Mouse (Mus musculus): ENCODE results near the gene Psors1c2. TPM values are rescaled to one million over a fixed set of nuclear protein-coding genes. Genes with fewer than 3 reads are reported as not detected.

The Psors1c2 gene
- polyA plus RNA-seq, 1 experiment from 2014 or later = 0.85 TPM

DNA sequence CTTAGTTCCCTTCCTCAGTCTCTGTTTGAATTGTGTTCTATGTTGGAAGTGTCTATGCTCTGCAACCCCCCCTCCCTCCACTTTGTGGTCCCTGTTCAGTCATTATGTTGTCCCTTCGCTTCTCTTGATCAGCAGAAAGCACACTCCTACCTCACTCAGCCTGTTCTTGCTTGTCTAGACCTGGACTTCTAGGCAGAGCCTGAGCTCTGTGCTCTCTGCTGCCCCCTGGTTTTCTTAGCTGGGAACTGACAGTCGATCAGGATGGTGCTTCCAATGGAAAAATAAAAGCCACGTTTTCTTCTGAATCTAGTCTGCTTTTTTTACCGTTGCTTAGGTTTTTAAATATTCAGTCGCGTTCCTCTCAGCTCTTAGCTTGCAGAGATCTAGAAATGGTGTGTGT lies 1.3 kb downstream of the Psors1c2 start:
- H3K4me3 ChIP-seq (ENCODE audit: low read depth, low read length) = no peak overlapping the region
- no peak for ATAC-seq (ENCODE audit: insufficient read depth, low FRiP score, low TSS enrichment)
- H3K27ac ChIP-seq (ENCODE audit: low read depth, low read length) = no peak overlapping the region
- H3K27me3 ChIP-seq (ENCODE audit: control insufficient read depth, insufficient read depth, low read length) = no peaks in the 10 kb centered on the region
- peak; percentile 78 for DNase-seq (ENCODE audit: low spot score)
- no peaks in the 10 kb centered on the region for H3K4me1 ChIP-seq (ENCODE audit: control insufficient read depth, insufficient read depth, low read length)
- no peak overlapping the region for H3K4me2 ChIP-seq (ENCODE audit: low read depth)
- 14% methylated on average over 6 of the region's 6 CpGs for WGBS
- no peaks in the 10 kb centered on the region for H3K9me3 ChIP-seq (ENCODE audit: control insufficient read depth, low read length)
- 0 out of 2 replicates have a peak, but pooled peaks cover 2% of the 10 kb centered on the region for H3K36me3 ChIP-seq (ENCODE audit: control insufficient read depth, insufficient read depth, low read length)
- no peak overlapping the region for H3K9ac ChIP-seq (ENCODE audit: low read length)

DNA sequence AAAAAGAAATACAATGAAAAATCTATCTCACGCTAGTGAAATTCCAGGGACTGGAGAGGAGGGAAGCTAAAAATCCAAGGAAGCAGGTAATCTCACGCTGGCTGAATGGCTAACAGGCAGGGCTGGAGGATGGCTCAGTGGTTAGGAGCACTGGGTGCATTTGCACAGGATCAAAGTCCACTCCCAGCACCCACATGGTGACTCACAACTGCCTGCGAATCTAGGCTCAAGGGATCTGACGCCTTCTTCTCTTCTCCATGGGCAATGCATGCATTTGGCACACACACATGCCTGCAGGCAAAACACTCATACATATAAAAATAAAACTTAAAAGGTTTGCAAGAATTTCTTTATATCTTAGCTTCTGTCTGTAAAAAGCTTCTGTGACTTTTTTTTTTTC lies 4.4 kb downstream of the Psors1c2 start:
- DNase-seq (ENCODE audit: low spot score) (no peak), ATAC-seq (ENCODE audit: insufficient read depth, low FRiP score, low TSS enrichment) (no peak)
- no peaks in the 10 kb centered on the region for H3K27me3 ChIP-seq (ENCODE audit: control insufficient read depth, insufficient read depth, low read length)
- no peak overlapping the region for H3K4me3 ChIP-seq (ENCODE audit: low read depth, low read length)
- no peaks in the 10 kb centered on the region for H3K9me3 ChIP-seq (ENCODE audit: control insufficient read depth, low read length)
- 89% methylated on average over 4 of the region's 4 CpGs for WGBS
- no peak overlapping the region for H3K27ac ChIP-seq (ENCODE audit: low read depth, low read length)
- no peak overlapping the region for H3K9ac ChIP-seq (ENCODE audit: low read length)
- H3K4me1 ChIP-seq (ENCODE audit: control insufficient read depth, insufficient read depth, low read length) = no peaks in the 10 kb centered on the region
- no peak overlapping the region for H3K4me2 ChIP-seq (ENCODE audit: low read depth)
- H3K36me3 ChIP-seq (ENCODE audit: control insufficient read depth, insufficient read depth, low read length) = no peaks in the 10 kb centered on the region

DNA sequence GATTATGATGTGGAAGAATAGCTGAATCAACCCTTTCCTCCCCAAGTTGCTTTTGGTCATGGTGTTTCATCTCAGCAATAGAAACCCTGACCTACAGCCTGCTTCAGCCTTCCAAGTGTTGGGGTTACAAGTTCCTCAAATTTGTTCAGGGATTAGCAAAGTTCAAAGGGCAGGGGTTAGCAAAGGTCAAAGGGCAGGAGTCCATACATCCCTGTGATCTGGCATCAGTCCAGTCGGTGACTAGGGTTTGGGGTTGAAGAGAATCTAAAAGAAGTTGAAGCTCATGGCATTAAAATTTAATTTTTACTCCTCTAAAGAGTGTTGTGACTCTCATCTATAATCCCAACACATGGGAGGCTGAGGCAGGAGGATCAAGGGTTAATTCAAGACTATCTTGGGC lies 5.5 kb downstream of the Psors1c2 start:
- DNase-seq (ENCODE audit: low spot score) (no peak), ATAC-seq (ENCODE audit: insufficient read depth, low FRiP score, low TSS enrichment) (no peak)
- no peak overlapping the region for H3K27ac ChIP-seq (ENCODE audit: low read depth, low read length)
- H3K9ac ChIP-seq (ENCODE audit: low read length) = no peak overlapping the region
- H3K4me3 ChIP-seq (ENCODE audit: low read depth, low read length) = no peak overlapping the region
- H3K4me1 ChIP-seq (ENCODE audit: control insufficient read depth, insufficient read depth, low read length) = no peaks in the 10 kb centered on the region
- H3K4me2 ChIP-seq (ENCODE audit: low read depth) = no peak overlapping the region
- no peaks in the 10 kb centered on the region for H3K36me3 ChIP-seq (ENCODE audit: control insufficient read depth, insufficient read depth, low read length)
- H3K27me3 ChIP-seq (ENCODE audit: control insufficient read depth, insufficient read depth, low read length) = no peaks in the 10 kb centered on the region
- no peaks in the 10 kb centered on the region for H3K9me3 ChIP-seq (ENCODE audit: control insufficient read depth, low read length)
- 88% methylated on average over 1 of the region's 1 CpGs for WGBS

DNA sequence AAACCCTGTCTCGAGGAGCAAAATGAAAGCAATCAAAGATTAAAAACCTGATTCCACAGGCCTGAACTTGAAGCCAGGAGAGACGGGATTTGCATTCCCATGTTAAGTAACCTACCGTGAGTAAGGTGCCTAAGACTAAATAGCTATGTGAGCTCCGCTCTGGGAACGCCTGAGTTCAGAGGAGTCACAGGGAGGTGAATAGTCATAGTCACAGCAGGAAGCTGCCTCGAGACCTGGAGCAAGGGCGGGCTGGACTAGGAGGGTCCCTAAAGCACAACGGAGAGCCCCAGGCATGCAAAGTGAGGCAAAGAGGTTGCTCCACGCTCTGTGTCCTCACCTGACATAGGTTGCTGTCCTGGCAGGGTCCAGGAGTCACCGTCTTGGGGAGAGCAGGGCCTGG lies 6.5 kb downstream of the Psors1c2 start:
- H3K9ac ChIP-seq (ENCODE audit: low read length) = no peak overlapping the region
- no peaks in the 10 kb centered on the region for H3K36me3 ChIP-seq (ENCODE audit: control insufficient read depth, insufficient read depth, low read length)
- H3K4me1 ChIP-seq (ENCODE audit: control insufficient read depth, insufficient read depth, low read length) = no peaks in the 10 kb centered on the region
- ATAC-seq (ENCODE audit: insufficient read depth, low FRiP score, low TSS enrichment) = no peak
- no peak overlapping the region for H3K4me3 ChIP-seq (ENCODE audit: low read depth, low read length)
- H3K4me2 ChIP-seq (ENCODE audit: low read depth) = no peak overlapping the region
- no peak overlapping the region for H3K27ac ChIP-seq (ENCODE audit: low read depth, low read length)
- no peaks in the 10 kb centered on the region for H3K9me3 ChIP-seq (ENCODE audit: control insufficient read depth, low read length)
- no peaks in the 10 kb centered on the region for H3K27me3 ChIP-seq (ENCODE audit: control insufficient read depth, insufficient read depth, low read length)
- 44% methylated on average over 10 of the region's 10 CpGs for WGBS
- no peak for DNase-seq (ENCODE audit: low spot score)

GRCm38 (mm10) chr17:35542761-35543411 lies 9.9 kb downstream of the Psors1c2 start:
- WGBS = 82% methylated on average over 15 of the region's 15 CpGs
- H3K4me2 ChIP-seq (ENCODE audit: low read depth) = no peak overlapping the region
- DNase-seq (ENCODE audit: low spot score) = no peak
- no peaks in the 10 kb centered on the region for H3K4me1 ChIP-seq (ENCODE audit: control insufficient read depth, insufficient read depth, low read length)
- H3K36me3 ChIP-seq (ENCODE audit: control insufficient read depth, insufficient read depth, low read length) = no peaks in the 10 kb centered on the region
- H3K4me3 ChIP-seq (ENCODE audit: low read depth, low read length) = no peak overlapping the region
- H3K9me3 ChIP-seq (ENCODE audit: control insufficient read depth, low read length) = no peaks in the 10 kb centered on the region
- no peak overlapping the region for H3K9ac ChIP-seq (ENCODE audit: low read length)
- no peaks in the 10 kb centered on the region for H3K27me3 ChIP-seq (ENCODE audit: control insufficient read depth, insufficient read depth, low read length)
- no peak for ATAC-seq (ENCODE audit: insufficient read depth, low FRiP score, low TSS enrichment)
- no peak overlapping the region for H3K27ac ChIP-seq (ENCODE audit: low read depth, low read length)

GRCm38 (mm10) chr17:35543412-35543861 lies 10.4 kb downstream of the Psors1c2 start:
- no peaks in the 10 kb centered on the region for H3K36me3 ChIP-seq (ENCODE audit: control insufficient read depth, insufficient read depth, low read length)
- no peak overlapping the region for H3K4me2 ChIP-seq (ENCODE audit: low read depth)
- WGBS = 47% methylated on average over 14 of the region's 14 CpGs
- ATAC-seq (ENCODE audit: insufficient read depth, low FRiP score, low TSS enrichment) (peak; percentile 62; the same call in 1 of the 2 replicates), DNase-seq (ENCODE audit: low spot score) (peak; percentile 31)
- no peaks in the 10 kb centered on the region for H3K4me1 ChIP-seq (ENCODE audit: control insufficient read depth, insufficient read depth, low read length)
- no peak overlapping the region for H3K27ac ChIP-seq (ENCODE audit: low read depth, low read length)
- H3K9me3 ChIP-seq (ENCODE audit: control insufficient read depth, low read length) = no peaks in the 10 kb centered on the region
- no peak overlapping the region for H3K9ac ChIP-seq (ENCODE audit: low read length)
- no peaks in the 10 kb centered on the region for H3K27me3 ChIP-seq (ENCODE audit: control insufficient read depth, insufficient read depth, low read length)
- no peak overlapping the region for H3K4me3 ChIP-seq (ENCODE audit: low read depth, low read length)

- 84% methylated on average over 6 of the region's 6 CpGs for WGBS
- Histone ChIP-seq H3K27ac (ENCODE audit: low read depth, low read length) (no peak overlapping the region), H3K4me3 (ENCODE audit: low read depth, low read length) (no peak overlapping the region), H3K27me3 (ENCODE audit: control insufficient read depth, insufficient read depth, low read length) (no peaks in the 10 kb centered on the region), H3K9ac (ENCODE audit: low read length) (no peak overlapping the region), H3K4me2 (ENCODE audit: low read depth) (no peak overlapping the region), H3K4me1 (ENCODE audit: control insufficient read depth, insufficient read depth, low read length) (no peaks in the 10 kb centered on the region), H3K9me3 (ENCODE audit: control insufficient read depth, low read length) (no peaks in the 10 kb centered on the region), H3K36me3 (ENCODE audit: control insufficient read depth, insufficient read depth, low read length) (no peaks in the 10 kb centered on the region)
- no peak for DNase-seq (ENCODE audit: low spot score)
- ATAC-seq (ENCODE audit: insufficient read depth, low FRiP score, low TSS enrichment) = no peak
Measured at GRCm38 (mm10) chr17:35544001-35544400, 11.0 kb downstream of the Psors1c2 start.

DNA sequence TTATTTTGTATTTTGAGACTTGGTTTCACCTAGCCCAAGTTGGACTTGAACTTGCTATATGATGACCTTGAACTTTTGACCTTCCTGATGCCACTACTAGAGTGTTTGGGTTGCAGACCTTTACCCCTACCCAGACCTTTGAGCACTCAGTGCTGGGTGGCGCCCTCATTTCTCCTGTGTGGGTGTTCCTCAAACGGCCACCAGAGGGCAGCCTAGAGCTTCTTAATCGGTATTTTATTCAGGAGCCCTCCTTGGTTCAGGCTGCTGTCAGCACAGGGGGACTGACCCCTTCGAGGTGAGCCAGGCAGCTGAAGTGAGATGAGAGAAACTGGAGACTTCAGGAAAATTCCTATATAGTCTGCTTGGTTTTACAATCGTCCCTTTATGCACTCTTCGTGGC lies 11.7 kb downstream of the Psors1c2 start:
- H3K9ac ChIP-seq (ENCODE audit: low read length) = no peak overlapping the region
- H3K4me3 ChIP-seq (ENCODE audit: low read depth, low read length) = no peak overlapping the region
- no peaks in the 10 kb centered on the region for H3K27me3 ChIP-seq (ENCODE audit: control insufficient read depth, insufficient read depth, low read length)
- no peaks in the 10 kb centered on the region for H3K36me3 ChIP-seq (ENCODE audit: control insufficient read depth, insufficient read depth, low read length)
- no peaks in the 10 kb centered on the region for H3K4me1 ChIP-seq (ENCODE audit: control insufficient read depth, insufficient read depth, low read length)
- no peak overlapping the region for H3K27ac ChIP-seq (ENCODE audit: low read depth, low read length)
- ATAC-seq (ENCODE audit: insufficient read depth, low FRiP score, low TSS enrichment) = peak; percentile 29; the same call in 1 of the 2 replicates
- H3K9me3 ChIP-seq (ENCODE audit: control insufficient read depth, low read length) = no peaks in the 10 kb centered on the region
- H3K4me2 ChIP-seq (ENCODE audit: low read depth) = no peak overlapping the region
- DNase-seq (ENCODE audit: low spot score) = peak; percentile 70
- WGBS = 37% methylated on average over 6 of the region's 6 CpGs

DNA sequence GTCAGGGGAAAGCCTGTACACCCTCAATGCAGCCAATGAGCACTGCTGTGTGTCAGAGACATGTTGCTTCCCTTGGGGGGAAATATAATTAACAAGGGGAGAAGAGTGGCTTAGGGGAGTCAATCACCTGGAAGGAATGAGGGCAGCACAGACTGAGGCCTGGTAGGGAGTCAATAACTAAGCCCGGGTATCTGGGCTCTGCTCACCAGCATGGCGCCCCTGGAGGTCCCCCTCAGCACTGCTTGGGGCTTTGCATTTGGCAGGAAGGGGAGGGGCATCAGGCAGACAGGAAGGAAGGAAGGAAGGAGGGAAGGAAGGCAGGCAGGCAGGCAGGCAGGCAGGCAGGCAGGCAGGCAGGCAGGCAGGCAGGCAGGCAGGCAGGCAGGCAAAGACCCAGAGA lies 14.5 kb downstream of the Psors1c2 start:
- no peak overlapping the region for H3K4me2 ChIP-seq (ENCODE audit: low read depth)

More for the DNA sequence above, 14.5 kb downstream of the Psors1c2 start:
- 82% methylated on average over 2 of the region's 2 CpGs for whole genome bisulfite sequencing
- Histone ChIP-seq H3K27ac (ENCODE audit: low read depth, low read length) (no peak overlapping the region), H3K9me3 (ENCODE audit: control insufficient read depth, low read length) (no peaks in the 10 kb centered on the region), H3K4me1 (ENCODE audit: control insufficient read depth, insufficient read depth, low read length) (no peaks in the 10 kb centered on the region), H3K36me3 (ENCODE audit: control insufficient read depth, insufficient read depth, low read length) (no peaks in the 10 kb centered on the region), H3K9ac (ENCODE audit: low read length) (no peak overlapping the region), H3K27me3 (ENCODE audit: control insufficient read depth, insufficient read depth, low read length) (no peaks in the 10 kb centered on the region), H3K4me3 (ENCODE audit: low read depth, low read length) (no peak overlapping the region)
- DNase-seq (ENCODE audit: low spot score) (no peak), ATAC-seq (ENCODE audit: insufficient read depth, low FRiP score, low TSS enrichment) (no peak)
